Mouse (Mus musculus) activated CD4-positive, CD25-positive, alpha-beta regulatory T cell, adult 9 weeks (primary cell): ENCODE results near the gene Mrpl14. TPM values are rescaled to one million over a fixed set of nuclear protein-coding genes. Genes with fewer than 3 reads are reported as not detected.

ENCODE experiments used
- polyA plus RNA-seq: library from polyadenylated mRNA; unstranded; fragments of 100-300 nt; shearing (Covaris generic); gene quantifications from one replicate; pipeline ENCODE4 v1.2.1, GENCODE M21; 2017

Gene Mrpl14
- polyA plus RNA-seq = 101 TPM

GRCm38 (mm10) chr17:45686093-45686619, at the start of gene Mrpl14:
Gene Mrpl14, plus strand, starts transcription at chr17:45686322.

GRCm38 (mm10) chr17:45659225-45659624, 26.9 kb upstream of the Mrpl14 start, which contains the start of gene Capn11:
Gene Capn11, minus strand, starts transcription at chr17:45659325.

GRCm38 (mm10) chr17:45686716-45687115, 594 bp downstream of the Mrpl14 start, which contains the start of gene Tmem63b:
Gene Tmem63b, minus strand, starts transcription at chr17:45686905.

GRCm38 (mm10) chr17:45733735-45734301, 47.7 kb downstream of the Mrpl14 start, which contains the start of gene 1600014C23Rik:
Gene 1600014C23Rik, minus strand, starts transcription at chr17:45733844.

Other genes with a start within 250 kb of the Mrpl14 start
- gene Spats1, start 210.9 kb upstream of the Mrpl14 start, polyA plus RNA-seq = 1.2 TPM
- gene Aars2, start 179.5 kb upstream of the Mrpl14 start, polyA plus RNA-seq = 13.8 TPM
- gene Tcte1, start 162.9 kb upstream of the Mrpl14 start, polyA plus RNA-seq = not detected
- gene Tmem151b, start 136.6 kb upstream of the Mrpl14 start, polyA plus RNA-seq = 0.06 TPM
- gene Nfkbie, start 130.6 kb upstream of the Mrpl14 start, polyA plus RNA-seq = 97.9 TPM
- 77.9 TPM for gene Slc35b2, start 122.4 kb upstream of the Mrpl14 start, polyA plus RNA-seq
- gene Hsp90ab1, start 113.1 kb upstream of the Mrpl14 start, polyA plus RNA-seq = 1,226 TPM
- 156 TPM for gene Slc29a1, start 86.7 kb upstream of the Mrpl14 start, polyA plus RNA-seq
- not detected for gene Mymx, start 84.2 kb upstream of the Mrpl14 start, polyA plus RNA-seq
- gene Capn11, start 27.0 kb upstream of the Mrpl14 start, polyA plus RNA-seq = 3.7 TPM
- gene Tmem63b, start 583 bp downstream of the Mrpl14 start, polyA plus RNA-seq = 9.7 TPM
- not detected for gene 1600014C23Rik, start 47.5 kb downstream of the Mrpl14 start, polyA plus RNA-seq